Mouse (Mus musculus) CH12.LX (cell line): ENCODE data around the gene Padi3.

Experiments used
- CHD1 ChIP-seq: IDR thresholded peaks from 2 replicates; pipeline ENCODE4 v1.6.1; 2012; ENCODE audit warnings: low read depth, low read length, improper control_type of control experiment, inconsistent platforms
- CTCF ChIP-seq, 2 experiments: IDR thresholded peaks in 1 of 2; conservative IDR thresholded peaks in 1 of 2; 2 replicates each; pipeline ENCODE4 v1.5.1; 2011 to 2012; ENCODE audit warnings: low read depth in 2 of 2, low read length in 2 of 2, improper control_type of control experiment in 1 of 2, inconsistent platforms in 1 of 2, mild to moderate bottlenecking in 1 of 2, moderate library complexity in 1 of 2
- EP300 ChIP-seq: IDR thresholded peaks from 2 replicates; pipeline ENCODE4 v1.6.1; 2011; ENCODE audit warnings: low read length, improper control_type of control experiment
- HCFC1 ChIP-seq: IDR thresholded peaks from 2 replicates; pipeline ENCODE4 v1.6.1; 2012; ENCODE audit warnings: low read depth, mild to moderate bottlenecking, inconsistent platforms, low read length, improper control_type of control experiment
- MAFK ChIP-seq: IDR thresholded peaks from 2 replicates; pipeline ENCODE4 v1.6.1; 2011; ENCODE audit warnings: low read length, improper control_type of control experiment; ENCODE audit not compliant: insufficient replicate concordance
- POLR2A ChIP-seq: IDR thresholded peaks from 2 replicates; pipeline ENCODE4 v1.6.1; 2011; ENCODE audit warnings: low read depth, mild to moderate bottlenecking, improper control_type of control experiment, low read length
- POLR2AphosphoS2 ChIP-seq: IDR thresholded peaks from 2 replicates; pipeline ENCODE4 v1.6.1; 2011; ENCODE audit warnings: low read depth, low read length, improper control_type of control experiment
- RCOR1 ChIP-seq: conservative IDR thresholded peaks from 2 replicates; pipeline ENCODE4 v1.6.1; 2012; ENCODE audit warnings: low read depth, mild to moderate bottlenecking, inconsistent platforms, low read length, improper control_type of control experiment
- TCF12 ChIP-seq: IDR thresholded peaks from 2 replicates; pipeline ENCODE4 v1.6.1; 2014; ENCODE audit warnings: low read depth, mild to moderate bottlenecking, inconsistent platforms, low read length, improper control_type of control experiment
- ZKSCAN1 ChIP-seq: IDR thresholded peaks from 2 replicates; pipeline ENCODE4 v1.6.1; 2012; ENCODE audit warnings: low read depth, inconsistent platforms, low read length, improper control_type of control experiment, borderline replicate concordance
- ZNF384 ChIP-seq: IDR thresholded peaks from 2 replicates; pipeline ENCODE4 v1.6.1; 2012; ENCODE audit warnings: low read depth, low read length, improper control_type of control experiment, inconsistent platforms

GRCm38 (mm10) chr4:140788983-140789382 lies 21.5 kb downstream of the Padi3 start:
- no peak for TF ChIP-seq TCF12
- peak; percentile 79 to 94 for TF ChIP-seq CTCF (conservative IDR thresholded peaks at IDR 0.05 in 1 of 2, IDR thresholded peaks at IDR 0.05 in 1 of 2; ENCODE audit: low read depth in 2 of 2, low read length in 2 of 2)
- no peak for TF ChIP-seq POLR2A
- TF ChIP-seq RCOR1 = no peak
- no peak for TF ChIP-seq CHD1
- TF ChIP-seq HCFC1 = no peak
- TF ChIP-seq EP300 = no peak
- no peak for TF ChIP-seq ZNF384
- TF ChIP-seq POLR2AphosphoS2 = no peak
- no peak for TF ChIP-seq ZKSCAN1
- no peak for TF ChIP-seq MAFK
